Mouse (Mus musculus) embryonic facial prominence, embryonic 14.5 days (tissue): ENCODE data around the gene Hpdl. TPM values are rescaled to one million over a fixed set of nuclear protein-coding genes. Genes with fewer than 3 reads are reported as not detected.

Experiments
- ATAC-seq: fragments of 200-750 bp; cut with Nextera tagmentation; 2 replicates; pipeline ENCODE4 v1.8.0; 2017; ENCODE audit warnings: low read depth, moderate number of reproducible peaks, moderate TSS enrichment
- DNase-seq: peaks from one replicate; pipeline ENCODE4 v3.0.0-alpha.2; 2015; ENCODE audit warnings: low spot score
- H3K27ac ChIP-seq: fragments of 300-500 bp; sonication (generic); replicated peaks from 2 replicates; pipeline ENCODE4 v1.5.1; 2014; ENCODE audit warnings: low read depth, mild to moderate bottlenecking, low read length, moderate library complexity
- H3K27me3 ChIP-seq: fragments of 300-500 bp; sonication (generic); replicated peaks from 2 replicates; pipeline ENCODE4 v1.6.1; 2014; ENCODE audit warnings: low read length; ENCODE audit not compliant: control insufficient read depth, insufficient read depth
- H3K36me3 ChIP-seq: fragments of 300-500 bp; sonication (generic); 2 replicates; pipeline ENCODE4 v1.6.1; 2014; ENCODE audit warnings: low read length, mixed read lengths; ENCODE audit not compliant: control insufficient read depth, insufficient read depth
- H3K4me1 ChIP-seq: fragments of 300-500 bp; sonication (generic); 2 replicates; pipeline ENCODE4 v1.6.1; 2014; ENCODE audit warnings: antibody characterized with exemption, low read length; ENCODE audit not compliant: control insufficient read depth, insufficient read depth
- H3K4me2 ChIP-seq: fragments of 300-500 bp; sonication (generic); 2 replicates; pipeline ENCODE4 v1.6.1; 2014; ENCODE audit warnings: low read depth, mild to moderate bottlenecking, low read length, moderate library complexity, mixed read lengths
- H3K4me3 ChIP-seq: fragments of 300-500 bp; sonication (generic); 2 replicates; pipeline ENCODE4 v1.5.1; 2014; ENCODE audit warnings: low read depth, mild to moderate bottlenecking, low read length
- H3K9ac ChIP-seq: fragments of 300-500 bp; sonication (generic); 2 replicates; pipeline ENCODE4 v1.6.1; 2014; ENCODE audit warnings: low read depth, mild to moderate bottlenecking, low read length, moderate library complexity, mixed read lengths
- H3K9me3 ChIP-seq: fragments of 300-500 bp; sonication (generic); 2 replicates; pipeline ENCODE4 v1.6.1; 2016; ENCODE audit warnings: low read length; ENCODE audit not compliant: control insufficient read depth
- WGBS: fragments of 180-500 bp; shearing (Covaris S2); extraction: QIAGEN DNeasy Blood & Tissue Kit; methylation state at CpG from one replicate; pipeline ENCODE4 v1.1.7; 2014; 5-methylcytosine and 5-hydroxymethylcytosine counted together
- polyA plus RNA-seq: library from polyadenylated mRNA; unstranded; fragments of >200 nt; fragmentation: Nextera tagmentation; extraction: Ambion mirVana; gene quantifications from 2 replicates; pipeline ENCODE4 v1.2.1, GENCODE M21; 2014

Gene Hpdl
- 1.1 and 1.2 TPM in 2 replicates for polyA plus RNA-seq

- H3K27me3 ChIP-seq, result peaks cover 19% of the 10 kb centered on the region
- DNase-seq (no peak), ATAC-seq (peak; percentile 24; the same call in 1 of the 2 replicates)
- no peak within 1 kb of the TSS for H3K27ac ChIP-seq
- no peaks in the 10 kb centered on the region; the same call in none of the 2 replicates for H3K36me3 ChIP-seq
- H3K4me1 ChIP-seq, result peaks cover 9% of the 10 kb centered on the region
- no peaks in the 10 kb centered on the region for H3K9me3 ChIP-seq
- 12% methylated on average over 9 of the region's 9 CpGs for WGBS
- H3K4me3 ChIP-seq, result peak within 1 kb of the TSS; percentile 53
- H3K4me2 ChIP-seq, result peak within 1 kb of the TSS; percentile 98
- peak within 1 kb of the TSS; percentile 58 for H3K9ac ChIP-seq
Observed at GRCm38 (mm10) chr4:116821694-116822016, at the start of gene Hpdl. Gene Hpdl, minus strand, starts transcription at chr4:116821707.

- peaks cover 5% of the 10 kb centered on the region; the same call in 1 of the 2 replicates for H3K27me3 ChIP-seq
- ATAC-seq, result no peak
- no peak overlapping the region for H3K4me2 ChIP-seq
- no peaks in the 10 kb centered on the region for H3K4me1 ChIP-seq
- 69% methylated on average over 3 of the region's 3 CpGs for WGBS
- no peak overlapping the region for H3K4me3 ChIP-seq
- H3K27ac ChIP-seq, result no peak overlapping the region
- DNase-seq, result no peak
- H3K9ac ChIP-seq, result no peak overlapping the region
- no peaks in the 10 kb centered on the region for H3K9me3 ChIP-seq
- no peaks in the 10 kb centered on the region for H3K36me3 ChIP-seq
Observed at GRCm38 (mm10) chr4:116869898-116870297, 48.4 kb upstream of the Hpdl start.

- no peak overlapping the region for H3K4me3 ChIP-seq
- WGBS, result 71% methylated on average over 8 of the region's 8 CpGs
- DNase-seq (no peak), ATAC-seq (no peak)
- no peaks in the 10 kb centered on the region; the same call in 1 of the 2 replicates for H3K27me3 ChIP-seq
- H3K9me3 ChIP-seq, result no peaks in the 10 kb centered on the region
- no peaks in the 10 kb centered on the region for H3K36me3 ChIP-seq
- H3K4me2 ChIP-seq, result no peak overlapping the region
- no peak overlapping the region for H3K27ac ChIP-seq
- H3K9ac ChIP-seq, result no peak overlapping the region
- no peaks in the 10 kb centered on the region for H3K4me1 ChIP-seq
Observed at GRCm38 (mm10) chr4:116862023-116862422, 40.5 kb upstream of the Hpdl start.

- H3K4me2 ChIP-seq, result no peak overlapping the region
- H3K9ac ChIP-seq, result no peak overlapping the region
- no peaks in the 10 kb centered on the region for H3K36me3 ChIP-seq
- ATAC-seq, result no peak
- no peak overlapping the region for H3K27ac ChIP-seq
- 72% methylated on average over 5 of the region's 5 CpGs for WGBS
- no peak overlapping the region for H3K4me3 ChIP-seq
- H3K4me1 ChIP-seq, result no peaks in the 10 kb centered on the region
- no peaks in the 10 kb centered on the region for H3K9me3 ChIP-seq
- DNase-seq, result no peak
- H3K27me3 ChIP-seq, result no peaks in the 10 kb centered on the region; the same call in 1 of the 2 replicates
Observed at GRCm38 (mm10) chr4:116859711-116860110, 38.2 kb upstream of the Hpdl start.

GRCm38 (mm10) chr4:116857203-116857602, 35.7 kb upstream of the Hpdl start:
- Histone ChIP-seq H3K9me3 (no peaks in the 10 kb centered on the region), H3K4me2 (no peak overlapping the region), H3K4me1 (no peaks in the 10 kb centered on the region), H3K27ac (no peak overlapping the region), H3K36me3 (no peaks in the 10 kb centered on the region), H3K27me3 (no peaks in the 10 kb centered on the region), H3K9ac (no peak overlapping the region), H3K4me3 (no peak overlapping the region)
- ATAC-seq, result no peak
- no peak for DNase-seq
- WGBS, result 85% methylated on average over 10 of the region's 10 CpGs

- Histone ChIP-seq H3K4me1 (no peaks in the 10 kb centered on the region), H3K9me3 (no peaks in the 10 kb centered on the region), H3K9ac (no peak overlapping the region), H3K36me3 (no peaks in the 10 kb centered on the region), H3K27ac (no peak overlapping the region), H3K4me2 (no peak overlapping the region), H3K27me3 (no peaks in the 10 kb centered on the region), H3K4me3 (no peak overlapping the region)
- WGBS, result 23% methylated on average over 2 of the region's 2 CpGs
- DNase-seq (peak; percentile 16), ATAC-seq (peak; percentile 75; the same call in 1 of the 2 replicates)
Observed at GRCm38 (mm10) chr4:116854286-116854685, 32.8 kb upstream of the Hpdl start.

GRCm38 (mm10) chr4:116849901-116850300, 28.4 kb upstream of the Hpdl start:
- WGBS, result 68% methylated on average over 3 of the region's 3 CpGs
- Histone ChIP-seq H3K4me1 (no peaks in the 10 kb centered on the region), H3K4me3 (no peak overlapping the region), H3K9ac (no peak overlapping the region), H3K36me3 (no peaks in the 10 kb centered on the region), H3K4me2 (no peak overlapping the region), H3K27me3 (no peaks in the 10 kb centered on the region), H3K27ac (no peak overlapping the region), H3K9me3 (no peaks in the 10 kb centered on the region)
- ATAC-seq (no peak), DNase-seq (peak; percentile 6)

- no peaks in the 10 kb centered on the region for H3K36me3 ChIP-seq
- peaks cover 4% of the 10 kb centered on the region; the same call in 1 of the 2 replicates for H3K27me3 ChIP-seq
- no peaks in the 10 kb centered on the region for H3K4me1 ChIP-seq
- no peaks in the 10 kb centered on the region for H3K9me3 ChIP-seq
- H3K9ac ChIP-seq, result no peak overlapping the region
- DNase-seq, result no peak
- H3K27ac ChIP-seq, result no peak overlapping the region
- WGBS, result 100% methylated on average over 3 of the region's 3 CpGs
- no peak for ATAC-seq
- no peak overlapping the region for H3K4me2 ChIP-seq
- H3K4me3 ChIP-seq, result no peak overlapping the region
Observed at GRCm38 (mm10) chr4:116844324-116844723, 22.8 kb upstream of the Hpdl start.

GRCm38 (mm10) chr4:116840841-116841240, 19.3 kb upstream of the Hpdl start:
- ATAC-seq, result no peak
- Histone ChIP-seq H3K9ac (no peak overlapping the region), H3K4me3 (no peak overlapping the region), H3K4me2 (no peak overlapping the region), H3K27me3 (peaks cover 6% of the 10 kb centered on the region; the same call in 1 of the 2 replicates), H3K4me1 (no peaks in the 10 kb centered on the region), H3K36me3 (no peaks in the 10 kb centered on the region), H3K27ac (no peak overlapping the region), H3K9me3 (no peaks in the 10 kb centered on the region)
- WGBS, result 87% methylated on average over 6 of the region's 6 CpGs
- no peak for DNase-seq
